Mouse (Mus musculus): ENCODE results near the gene App.

GRCm38 (mm10) chr16:85176666-85177065, 3.1 kb upstream of the App start:
- TF ChIP-seq CTCF (IDR thresholded peaks at IDR 0.05; ENCODE audit: low read depth), result no peak
- TF ChIP-seq EP300 (IDR thresholded peaks at IDR 0.05; ENCODE audit: low read depth), result no peak
